Mouse (Mus musculus) kidney, adult 9 months (tissue): ENCODE data around the gene Gm20388.
A peak's percentile ranks its signal among the peaks of the same experiment; 100 is the strongest.

ENCODE experiments used
- DNase-seq: peaks from one replicate; pipeline ENCODE4 v3.0.0; 2022

Gene Gm20388

GRCm38 (mm10) chr8:121850436-121850820 lies 1939.8 kb downstream of the Gm20388 start:
- no peak for DNase-seq

GRCm38 (mm10) chr8:121850821-121851470 lies 1940.3 kb downstream of the Gm20388 start:
- DNase-seq, result peak; percentile 92

- DNase-seq, result no peak
These were observed 1941.1 kb downstream of the Gm20388 start for GRCm38 (mm10) chr8:121851716-121852115.

GRCm38 (mm10) chr8:121852464-121852863 lies 1941.8 kb downstream of the Gm20388 start:
- DNase-seq, result no peak

GRCm38 (mm10) chr8:121853586-121853985 lies 1942.9 kb downstream of the Gm20388 start:
- no peak for DNase-seq

GRCm38 (mm10) chr8:121856071-121856746 lies 1945.6 kb downstream of the Gm20388 start:
- DNase-seq, result no peak

GRCm38 (mm10) chr8:121857331-121857730 lies 1946.7 kb downstream of the Gm20388 start:
- no peak for DNase-seq

GRCm38 (mm10) chr8:121857747-121858146 lies 1947.1 kb downstream of the Gm20388 start:
- no peak for DNase-seq

GRCm38 (mm10) chr8:121861276-121861675 lies 1950.6 kb downstream of the Gm20388 start:
- DNase-seq, result no peak

- no peak for DNase-seq
These were observed 1951.3 kb downstream of the Gm20388 start for GRCm38 (mm10) chr8:121861806-121862548.

- DNase-seq, result no peak
These were observed 1954.7 kb downstream of the Gm20388 start for GRCm38 (mm10) chr8:121865356-121865755.

GRCm38 (mm10) chr8:121868196-121868595 lies 1957.6 kb downstream of the Gm20388 start:
- DNase-seq, result no peak

GRCm38 (mm10) chr8:121868896-121869295 lies 1958.3 kb downstream of the Gm20388 start:
- no peak for DNase-seq

- DNase-seq, result no peak
These were observed 1959.5 kb downstream of the Gm20388 start for GRCm38 (mm10) chr8:121870190-121870589.

GRCm38 (mm10) chr8:121871833-121872440 lies 1961.3 kb downstream of the Gm20388 start:
- DNase-seq, result no peak

- peak; percentile 67 for DNase-seq
These were observed 1963.4 kb downstream of the Gm20388 start for GRCm38 (mm10) chr8:121874031-121874430.

- DNase-seq, result no peak
These were observed 1964.4 kb downstream of the Gm20388 start for GRCm38 (mm10) chr8:121875045-121875444.

GRCm38 (mm10) chr8:121875517-121875916 lies 1964.9 kb downstream of the Gm20388 start:
- DNase-seq, result no peak

GRCm38 (mm10) chr8:121877212-121877611 lies 1966.6 kb downstream of the Gm20388 start:
- no peak for DNase-seq

GRCm38 (mm10) chr8:121877828-121878480 lies 1967.3 kb downstream of the Gm20388 start:
- no peak for DNase-seq

- no peak for DNase-seq
These were observed 1969.1 kb downstream of the Gm20388 start for GRCm38 (mm10) chr8:121879712-121880111.

GRCm38 (mm10) chr8:121880818-121881217 lies 1970.2 kb downstream of the Gm20388 start:
- peak; percentile 28 for DNase-seq

GRCm38 (mm10) chr8:121881921-121882320 lies 1971.3 kb downstream of the Gm20388 start:
- no peak for DNase-seq
